Mouse (Mus musculus) induced T-regulatory cell, adult 2 months (primary cell): ENCODE results near the gene L3mbtl3.
A peak's percentile ranks its signal among the peaks of the same experiment; 100 is the strongest.

Source experiments
- DNase-seq: peaks from one replicate; pipeline ENCODE4 v3.0.0-alpha.2; 2012; ENCODE audit warnings: low read depth

The L3mbtl3 gene

GRCm38 (mm10) chr10:26375790-26376545 is at the start of gene L3mbtl3:
L3mbtl3 (minus strand) TSS chr10:26375971.
- DNase-seq, result peak; percentile 94

- DNase-seq, result no peak
Measured at GRCm38 (mm10) chr10:26421168-26421567, 45.4 kb upstream of the L3mbtl3 start.

GRCm38 (mm10) chr10:26388656-26389055 is 12.9 kb upstream of the L3mbtl3 start:
- DNase-seq, result no peak

- no peak for DNase-seq
Measured at GRCm38 (mm10) chr10:26377332-26377602, 1.5 kb upstream of the L3mbtl3 start.

- peak; percentile 52 for DNase-seq
Measured at GRCm38 (mm10) chr10:26376546-26377331, 968 bp upstream of the L3mbtl3 start.

GRCm38 (mm10) chr10:26375351-26375751 is 420 bp downstream of the L3mbtl3 start:
- no peak for DNase-seq

GRCm38 (mm10) chr10:26374436-26375311 is 1.1 kb downstream of the L3mbtl3 start:
- DNase-seq, result peak; percentile 69

GRCm38 (mm10) chr10:26373951-26374435 is 1.8 kb downstream of the L3mbtl3 start:
- peak; percentile 77 for DNase-seq

- DNase-seq, result peak; percentile 95
Measured at GRCm38 (mm10) chr10:26372940-26373931, 2.5 kb downstream of the L3mbtl3 start.

GRCm38 (mm10) chr10:26371416-26371815 is 4.4 kb downstream of the L3mbtl3 start:
- DNase-seq, result no peak

- DNase-seq, result no peak
Measured at GRCm38 (mm10) chr10:26364942-26365341, 10.8 kb downstream of the L3mbtl3 start.

GRCm38 (mm10) chr10:26364326-26364856 is 11.4 kb downstream of the L3mbtl3 start:
- DNase-seq, result peak; percentile 82

GRCm38 (mm10) chr10:26363605-26364004 is 12.2 kb downstream of the L3mbtl3 start:
- no peak for DNase-seq

- peak; percentile 63 for DNase-seq
Measured at GRCm38 (mm10) chr10:26358798-26359197, 17.0 kb downstream of the L3mbtl3 start.

- no peak for DNase-seq
Measured at GRCm38 (mm10) chr10:26358231-26358630, 17.5 kb downstream of the L3mbtl3 start.

- DNase-seq, result no peak
Measured at GRCm38 (mm10) chr10:26353781-26354180, 22.0 kb downstream of the L3mbtl3 start.

GRCm38 (mm10) chr10:26351129-26351738 is 24.5 kb downstream of the L3mbtl3 start:
- DNase-seq, result no peak

GRCm38 (mm10) chr10:26350153-26350552 is 25.6 kb downstream of the L3mbtl3 start:
- no peak for DNase-seq

GRCm38 (mm10) chr10:26347614-26348013 is 28.2 kb downstream of the L3mbtl3 start:
- DNase-seq, result no peak

- DNase-seq, result peak; percentile 61
Measured at GRCm38 (mm10) chr10:26345879-26346278, 29.9 kb downstream of the L3mbtl3 start.
